Mouse (Mus musculus) myocyte (in vitro differentiated cells): ENCODE data around the gene Obscn.

Source experiments
- POLR2A ChIP-seq: IDR thresholded peaks from one replicate; pipeline ENCODE4 v1.6.1; 2011; ENCODE audit warnings: low read depth, mild to moderate bottlenecking, control low read depth, moderate library complexity; ENCODE audit not compliant: insufficient read length
- TCF12 ChIP-seq: IDR thresholded peaks from one replicate; pipeline ENCODE4 v1.6.1; 2011; ENCODE audit warnings: mild to moderate bottlenecking, control low read depth; ENCODE audit not compliant: poor library complexity, insufficient read depth, severe bottlenecking
- TCF3 ChIP-seq: IDR thresholded peaks from one replicate; pipeline ENCODE4 v1.6.1; 2011; ENCODE audit warnings: low read depth, control low read depth; ENCODE audit not compliant: insufficient read length

GRCm38 (mm10) chr11:59142962-59143361 is 6.8 kb upstream of the Obscn start:
- TF ChIP-seq POLR2A (no peak), TCF3 (no peak), TCF12 (no peak)
